Mouse (Mus musculus) ovary, postnatal 14 days (tissue): ENCODE measurements around the gene Sarnp.

Experiments used
- DNase-seq: peaks from one replicate; pipeline ENCODE4 v3.0.0; 2022; ENCODE audit warnings: low spot score

The Sarnp gene

GRCm38 (mm10) chr10:128891296-128892094, 74.4 kb downstream of the Sarnp start, which contains the start of gene Gdf11:
Gdf11 (minus strand) TSS chr10:128891718.
- DNase-seq, result no peak

GRCm38 (mm10) chr10:128892246-128892645, 75.1 kb downstream of the Sarnp start:
- DNase-seq, result no peak

GRCm38 (mm10) chr10:128895437-128895836, 78.3 kb downstream of the Sarnp start:
- DNase-seq, result peak; percentile 81

GRCm38 (mm10) chr10:128895952-128896693, 79.0 kb downstream of the Sarnp start:
- no peak for DNase-seq

GRCm38 (mm10) chr10:128896807-128897206, 79.7 kb downstream of the Sarnp start:
- DNase-seq, result no peak

- no peak for DNase-seq
Measured at GRCm38 (mm10) chr10:128897501-128897900, 80.4 kb downstream of the Sarnp start.

- no peak for DNase-seq
Measured at GRCm38 (mm10) chr10:128899759-128900490, 82.8 kb downstream of the Sarnp start.

GRCm38 (mm10) chr10:128900698-128901097, 83.6 kb downstream of the Sarnp start, which contains the start of gene Cd63:
Cd63 (plus strand) TSS chr10:128900989.
- DNase-seq, result no peak

GRCm38 (mm10) chr10:128901409-128901808, 84.3 kb downstream of the Sarnp start:
- DNase-seq, result no peak

- no peak for DNase-seq
Measured at GRCm38 (mm10) chr10:128902409-128902988, 85.4 kb downstream of the Sarnp start.

GRCm38 (mm10) chr10:128904812-128905211, 87.7 kb downstream of the Sarnp start:
- DNase-seq, result no peak

GRCm38 (mm10) chr10:128908778-128909448, 91.8 kb downstream of the Sarnp start:
- DNase-seq, result no peak

GRCm38 (mm10) chr10:128909567-128910028, 92.5 kb downstream of the Sarnp start:
- DNase-seq, result peak; percentile 75

- peak; percentile 61 for DNase-seq
Measured at GRCm38 (mm10) chr10:128910066-128910841, 93.1 kb downstream of the Sarnp start.

- DNase-seq, result no peak
Measured at GRCm38 (mm10) chr10:128911430-128911829, 94.3 kb downstream of the Sarnp start.

GRCm38 (mm10) chr10:128912268-128912667, 95.1 kb downstream of the Sarnp start:
- no peak for DNase-seq

GRCm38 (mm10) chr10:128912791-128913190, 95.7 kb downstream of the Sarnp start:
- DNase-seq, result no peak

- DNase-seq, result peak; percentile 89
Measured at GRCm38 (mm10) chr10:128913219-128913618, 96.1 kb downstream of the Sarnp start.

GRCm38 (mm10) chr10:128913696-128914095, 96.6 kb downstream of the Sarnp start:
- no peak for DNase-seq

- DNase-seq, result no peak
Measured at GRCm38 (mm10) chr10:128915550-128915949, 98.4 kb downstream of the Sarnp start.
